Mouse (Mus musculus) left cerebral cortex, postnatal 14 days (tissue): ENCODE measurements around the gene Dusp16. TPM values are rescaled to one million over a fixed set of nuclear protein-coding genes. Genes with fewer than 3 reads are reported as not detected.

Experiments
- DNase-seq, 2 experiments: peaks; one replicate each; pipeline ENCODE4 v3.0.0; 2021 to 2022; ENCODE audit warnings: low spot score in 2 of 2, mixed read lengths in 1 of 2
- intact Hi-C: fragments of 180-260 bp; cut with DNase I; formaldehyde crosslinking; loops from one replicate; pipeline ENCODE4 v1.15.1; 2025
- total RNA-seq, 2 experiments: library from RNA; stranded (reverse); gene quantifications; 2 replicates each; pipeline ENCODE4 v1.2.3; 2021

The Dusp16 gene
- total RNA-seq, 2 experiments from 2014 or later: 5.4 to 6.0 TPM

GRCm38 (mm10) chr6:134751883-134752647 is 40.4 kb downstream of the Dusp16 start:
- DNase-seq: no peak
- intact Hi-C loops: no loop called here

- intact Hi-C loops: no loop called here
- no peak for DNase-seq
Observed at GRCm38 (mm10) chr6:134751087-134751486, 41.3 kb downstream of the Dusp16 start.

GRCm38 (mm10) chr6:134748126-134748525 is 44.3 kb downstream of the Dusp16 start:
- DNase-seq: no peak
- intact Hi-C loops: no loop called here

GRCm38 (mm10) chr6:134745876-134746275 is 46.5 kb downstream of the Dusp16 start:
- DNase-seq: no peak
- intact Hi-C loops: no loop called here

GRCm38 (mm10) chr6:134743568-134743967 is 48.9 kb downstream of the Dusp16 start:
- no peak for DNase-seq
- intact Hi-C loops: no loop called here

GRCm38 (mm10) chr6:134736853-134737252 is 55.6 kb downstream of the Dusp16 start:
- no peak for DNase-seq
- intact Hi-C loops: no loop called here

GRCm38 (mm10) chr6:134733800-134734221 is 58.6 kb downstream of the Dusp16 start:
- intact Hi-C loops: no loop called here
- no peak for DNase-seq

GRCm38 (mm10) chr6:134732813-134733212 is 59.6 kb downstream of the Dusp16 start:
- intact Hi-C loops: no loop called here
- no peak for DNase-seq

- intact Hi-C loops: no loop called here
- no peak for DNase-seq
Observed at GRCm38 (mm10) chr6:134730978-134731377, 61.4 kb downstream of the Dusp16 start.

GRCm38 (mm10) chr6:134725406-134725805 is 67.0 kb downstream of the Dusp16 start:
- intact Hi-C loops: no loop called here

GRCm38 (mm10) chr6:134723833-134724553 is 68.4 kb downstream of the Dusp16 start:
- intact Hi-C loops: no loop called here

More at GRCm38 (mm10) chr6:134725406-134725805, 67.0 kb downstream of the Dusp16 start:
- no peak for DNase-seq

GRCm38 (mm10) chr6:134723326-134723725 is 69.1 kb downstream of the Dusp16 start:
- intact Hi-C loops: no loop called here
- no peak for DNase-seq

More at GRCm38 (mm10) chr6:134723833-134724553, 68.4 kb downstream of the Dusp16 start:
- DNase-seq: no peak

GRCm38 (mm10) chr6:134722906-134723305 is 69.5 kb downstream of the Dusp16 start:
- intact Hi-C loops: no loop called here

GRCm38 (mm10) chr6:134721729-134722269 is 70.6 kb downstream of the Dusp16 start:
- intact Hi-C loops: no loop called here

More at GRCm38 (mm10) chr6:134722906-134723305, 69.5 kb downstream of the Dusp16 start:
- no peak for DNase-seq

GRCm38 (mm10) chr6:134720150-134720549 is 72.3 kb downstream of the Dusp16 start:
- DNase-seq: no peak
- intact Hi-C loops: no loop called here

More at GRCm38 (mm10) chr6:134721729-134722269, 70.6 kb downstream of the Dusp16 start:
- no peak for DNase-seq

GRCm38 (mm10) chr6:134719156-134719555 is 73.3 kb downstream of the Dusp16 start:
- no peak for DNase-seq
- intact Hi-C loops: no loop called here

- DNase-seq: no peak
- intact Hi-C loops: no loop called here
Observed at GRCm38 (mm10) chr6:134718668-134719065, 73.8 kb downstream of the Dusp16 start.

- intact Hi-C loops: no loop called here
Observed at GRCm38 (mm10) chr6:134717886-134718667, 74.3 kb downstream of the Dusp16 start.

GRCm38 (mm10) chr6:134716168-134716587 is 76.2 kb downstream of the Dusp16 start:
- no peak for DNase-seq
- intact Hi-C loops: no loop called here

More at GRCm38 (mm10) chr6:134717886-134718667, 74.3 kb downstream of the Dusp16 start:
- peak; percentile 18 to 71 for DNase-seq
